Mouse (Mus musculus) retina, postnatal 1 day (tissue): ENCODE results near the gene 3110082J24Rik.
"Not testable (repeated sequence)": the region's sequence is repeated elsewhere in the genome, so short reads cannot be mapped to it uniquely, and the experiment has no call there.

Experiments used
- DNase-seq: peaks from one replicate; pipeline ENCODE4 v3.0.0-alpha.2; 2012

Gene 3110082J24Rik

GRCm38 (mm10) chr5:30071677-30072076 is 34.2 kb downstream of the 3110082J24Rik start:
- DNase-seq: no peak

DNA sequence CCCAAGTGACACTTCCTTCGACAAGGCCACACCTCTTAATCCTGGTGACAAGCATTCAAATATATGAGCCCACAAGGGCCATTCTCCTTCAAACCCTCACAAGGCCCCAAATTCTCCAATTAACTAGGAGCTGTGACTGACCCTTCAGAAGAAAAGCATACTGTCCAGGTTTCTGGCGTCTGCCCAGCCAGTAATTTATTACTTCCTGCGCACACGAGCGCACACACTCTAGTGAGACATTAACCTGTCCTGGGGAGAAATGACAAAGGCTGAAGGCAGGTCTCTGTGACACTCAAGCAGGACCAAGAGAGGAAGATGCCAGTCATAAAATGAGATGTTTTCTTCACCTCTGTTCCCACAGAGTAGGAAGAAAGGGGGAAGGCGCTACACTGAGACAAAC is 38.2 kb downstream of the 3110082J24Rik start:
- no peak for DNase-seq

DNA sequence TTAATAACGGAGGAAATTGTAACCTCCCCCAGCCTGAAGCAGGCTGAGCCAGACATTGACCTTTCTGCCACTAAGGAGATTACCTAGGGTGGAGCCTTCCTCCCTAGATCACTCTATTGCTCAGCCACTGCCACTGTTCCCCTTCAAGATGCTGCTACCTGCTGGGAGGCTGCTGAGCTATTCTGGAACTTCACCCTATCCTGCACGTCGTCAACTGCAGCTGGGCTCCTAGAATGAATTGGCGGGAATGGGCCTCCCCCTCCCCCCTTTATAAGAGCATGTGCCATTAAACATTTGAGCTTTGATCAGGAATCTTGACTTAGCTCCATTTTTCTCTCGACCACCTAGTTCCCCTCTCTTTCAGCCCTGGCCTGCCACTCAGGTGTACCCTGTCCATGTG is 46.3 kb downstream of the 3110082J24Rik start:
- DNase-seq: not testable (repeated sequence)

- no peak for DNase-seq
Measured at GRCm38 (mm10) chr5:30058216-30058731, 47.6 kb downstream of the 3110082J24Rik start.
